Mouse (Mus musculus): ENCODE data around the gene Map3k13. TPM values are rescaled to one million over a fixed set of nuclear protein-coding genes. Genes with fewer than 3 reads are reported as not detected.
A peak's percentile ranks its signal among the peaks of the same experiment; 100 is the strongest.

The Map3k13 gene
- total RNA-seq, 2 experiments from 2014 or later = 0.89 to 1.3 TPM

GRCm38 (mm10) chr16:21845800-21846671 lies 51.9 kb downstream of the Map3k13 start:
- peak; percentile 70 to 72 for DNase-seq
- intact Hi-C loops (cut with DNase I) = no loop called here

GRCm38 (mm10) chr16:21848444-21848843 lies 54.3 kb downstream of the Map3k13 start:
- DNase-seq = no peak
- intact Hi-C loops (cut with DNase I) = no loop called here

GRCm38 (mm10) chr16:21848847-21849246 lies 54.7 kb downstream of the Map3k13 start:
- intact Hi-C loops (cut with DNase I) = no loop called here

GRCm38 (mm10) chr16:21852374-21852773 lies 58.2 kb downstream of the Map3k13 start:
- intact Hi-C loops (cut with DNase I) = no loop called here

More at GRCm38 (mm10) chr16:21848847-21849246, 54.7 kb downstream of the Map3k13 start:
- DNase-seq = no peak

GRCm38 (mm10) chr16:21853446-21853941 lies 59.3 kb downstream of the Map3k13 start:
- intact Hi-C loops (cut with DNase I) = no loop called here

More at GRCm38 (mm10) chr16:21852374-21852773, 58.2 kb downstream of the Map3k13 start:
- DNase-seq = no peak

GRCm38 (mm10) chr16:21854589-21855284 lies 60.6 kb downstream of the Map3k13 start:
- DNase-seq = no peak
- intact Hi-C loops (cut with DNase I) = no loop called here

More at GRCm38 (mm10) chr16:21853446-21853941, 59.3 kb downstream of the Map3k13 start:
- no peak for DNase-seq

GRCm38 (mm10) chr16:21856134-21856533 lies 62.0 kb downstream of the Map3k13 start:
- DNase-seq = no peak
- intact Hi-C loops (cut with DNase I) = no loop called here

GRCm38 (mm10) chr16:21857126-21857644 lies 63.0 kb downstream of the Map3k13 start:
- no peak for DNase-seq
- intact Hi-C loops (cut with DNase I) = no loop called here

- no peak for DNase-seq
- intact Hi-C loops (cut with DNase I) = no loop called here
Observed at GRCm38 (mm10) chr16:21858163-21858562, 64.0 kb downstream of the Map3k13 start.

- DNase-seq = no peak
- intact Hi-C loops (cut with DNase I) = no loop called here
Observed at GRCm38 (mm10) chr16:21858882-21859281, 64.7 kb downstream of the Map3k13 start.

GRCm38 (mm10) chr16:21862448-21862847 lies 68.3 kb downstream of the Map3k13 start:
- intact Hi-C loops (cut with DNase I) = no loop called here
- DNase-seq = no peak

GRCm38 (mm10) chr16:21865250-21865982 lies 71.3 kb downstream of the Map3k13 start:
- intact Hi-C loops (cut with DNase I) = no loop called here
- no peak for DNase-seq

GRCm38 (mm10) chr16:21865983-21866575 lies 71.9 kb downstream of the Map3k13 start:
- no peak for DNase-seq
- intact Hi-C loops (cut with DNase I) = no loop called here

GRCm38 (mm10) chr16:21867727-21868126 lies 73.6 kb downstream of the Map3k13 start:
- no peak for DNase-seq
- intact Hi-C loops (cut with DNase I) = no loop called here

- intact Hi-C loops (cut with DNase I) = no loop called here
- no peak for DNase-seq
Observed at GRCm38 (mm10) chr16:21868651-21869050, 74.5 kb downstream of the Map3k13 start.

GRCm38 (mm10) chr16:21869879-21870278 lies 75.7 kb downstream of the Map3k13 start:
- intact Hi-C loops (cut with DNase I) = no loop called here
- DNase-seq = no peak

GRCm38 (mm10) chr16:21877735-21878134 lies 83.6 kb downstream of the Map3k13 start:
- no peak for DNase-seq
- intact Hi-C loops (cut with DNase I) = no loop called here

- intact Hi-C loops (cut with DNase I) = no loop called here
- DNase-seq = no peak
Observed at GRCm38 (mm10) chr16:21878834-21879233, 84.7 kb downstream of the Map3k13 start.

GRCm38 (mm10) chr16:21881181-21881580 lies 87.0 kb downstream of the Map3k13 start:
- intact Hi-C loops (cut with DNase I) = no loop called here
- DNase-seq = peak in 1 of 2 experiments; percentile 2

GRCm38 (mm10) chr16:21881582-21882259 lies 87.6 kb downstream of the Map3k13 start:
- intact Hi-C loops (cut with DNase I) = no loop called here
- DNase-seq = no peak

All from heart, postnatal 10 days (tissue).